Mouse (Mus musculus): ENCODE measurements at regions not wholly inside any gene's neighbourhood (a gene's known extent, or its start where the extent isn't known, plus 50 kb on each side); places are given as distances from the start of the nearest gene placed in this dataset.

DNA sequence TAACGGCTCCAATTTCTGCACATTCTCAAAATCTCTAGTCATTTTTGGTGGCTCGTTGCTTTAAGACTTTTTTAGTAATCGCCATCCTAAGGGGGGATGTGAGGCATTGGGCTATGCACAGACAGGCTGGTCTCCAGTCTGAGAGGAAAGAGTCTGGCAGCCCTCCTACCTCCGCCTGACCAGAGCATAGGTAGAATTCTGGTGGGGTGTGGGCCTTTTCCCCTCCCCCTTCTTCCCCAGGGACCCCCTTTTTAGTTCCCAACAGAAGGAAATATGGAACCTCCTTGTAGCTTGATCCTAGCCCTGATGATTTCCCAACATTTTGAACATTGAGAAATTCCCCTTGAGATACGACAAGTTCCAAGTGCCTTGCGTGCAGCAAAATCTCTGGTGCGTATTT, 181.4 kb upstream of the Wdfy3 start:
- TF ChIP-seq POLR2A (IDR thresholded peaks at IDR 0.05; ENCODE audit: low read depth, low read length) (no peak), CTCF (IDR thresholded peaks at IDR 0.05; ENCODE audit: extremely low read depth, insufficient read depth, insufficient read length, insufficient replicate concordance) (no peak)

Measured in spleen, adult 2 months (tissue).